Mouse (Mus musculus) bone marrow macrophage, adult 2 months (primary cell): ENCODE data around the gene Rims1. TPM values are rescaled to one million over a fixed set of nuclear protein-coding genes. Genes with fewer than 3 reads are reported as not detected.

ENCODE experiments used
- H3K27ac ChIP-seq: 2 replicates; pipeline ENCODE4 v1.5.1; 2012; ENCODE audit warnings: low read depth, low read length; ENCODE audit not compliant: insufficient read depth
- H3K4me1 ChIP-seq: 2 replicates; pipeline ENCODE4 v1.6.1; 2012; ENCODE audit warnings: low read length; ENCODE audit not compliant: control insufficient read depth, insufficient read depth
- H3K4me3 ChIP-seq: 2 replicates; pipeline ENCODE4 v1.5.1; 2012; ENCODE audit warnings: mild to moderate bottlenecking, low read length, moderate library complexity; ENCODE audit not compliant: insufficient read depth
- CTCF ChIP-seq: IDR thresholded peaks from 2 replicates; pipeline ENCODE4 v1.5.1; 2012; ENCODE audit warnings: low read depth, mild to moderate bottlenecking, low read length, moderate library complexity
- POLR2A ChIP-seq: IDR thresholded peaks from 2 replicates; pipeline ENCODE4 v1.6.1; 2012; ENCODE audit warnings: mild to moderate bottlenecking, low read depth, low read length, borderline replicate concordance
- polyA plus RNA-seq: library from polyadenylated mRNA; stranded (reverse); fragments of >200 nt; gene quantifications from 2 replicates; pipeline ENCODE4 v1.2.4, GENCODE M21; 2012; ENCODE audit not compliant: missing spikeins, insufficient read depth, insufficient read length

Gene Rims1
- polyA plus RNA-seq, 1 experiment: not detected

DNA sequence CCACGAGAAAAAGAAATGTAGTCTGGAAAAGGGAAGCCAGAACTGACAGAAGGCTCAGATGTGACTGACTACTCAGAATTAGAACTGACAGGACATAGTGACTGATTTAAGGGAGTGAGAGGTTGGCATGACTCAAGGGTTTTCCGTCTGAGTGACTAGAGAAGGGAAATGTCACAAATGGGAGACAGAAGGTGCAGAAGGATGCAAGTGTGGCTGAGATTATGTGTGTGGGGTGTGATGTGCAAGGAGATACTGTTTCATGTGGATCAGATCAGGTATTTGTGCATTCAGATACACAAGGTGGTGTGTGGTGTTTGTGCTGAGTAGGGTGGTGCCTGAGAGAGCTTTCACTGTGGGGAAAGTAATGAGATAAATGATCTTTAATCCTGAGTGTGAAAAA is 96.3 kb downstream of the Rims1 start:
- TF ChIP-seq POLR2A: no peak
- TF ChIP-seq CTCF: no peak
- Histone ChIP-seq H3K4me1 (no peaks in the 10 kb centered on the region), H3K27ac (no peak overlapping the region), H3K4me3 (no peak overlapping the region)

GRCm38 (mm10) chr1:22695046-22695445 is 110.7 kb downstream of the Rims1 start:
- Histone ChIP-seq H3K27ac (no peak overlapping the region), H3K4me3 (no peak overlapping the region), H3K4me1 (no peaks in the 10 kb centered on the region)
- TF ChIP-seq CTCF: no peak
- no peak for TF ChIP-seq POLR2A

DNA sequence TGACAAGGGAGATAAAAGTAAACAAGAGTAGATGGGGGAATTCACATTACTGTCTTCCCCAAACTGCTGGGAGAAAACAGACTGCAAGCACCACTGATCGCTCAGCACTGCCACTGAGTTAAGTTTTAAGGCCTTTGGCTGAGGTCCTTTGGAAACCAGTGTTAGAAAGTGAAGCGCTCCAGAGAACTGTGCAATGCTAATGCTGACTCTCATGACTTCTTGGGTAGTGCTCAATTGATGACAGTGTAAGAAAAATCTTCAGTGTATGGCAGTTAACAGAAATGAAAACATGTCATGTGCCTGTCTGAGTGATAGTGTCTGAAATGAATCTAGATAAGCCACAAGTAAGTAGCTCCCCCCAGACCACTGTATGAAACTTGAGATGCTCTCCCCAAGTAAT is 111.3 kb downstream of the Rims1 start:
- Histone ChIP-seq H3K4me1 (no peaks in the 10 kb centered on the region), H3K27ac (no peak overlapping the region), H3K4me3 (no peak overlapping the region)
- TF ChIP-seq CTCF: no peak
- no peak for TF ChIP-seq POLR2A

DNA sequence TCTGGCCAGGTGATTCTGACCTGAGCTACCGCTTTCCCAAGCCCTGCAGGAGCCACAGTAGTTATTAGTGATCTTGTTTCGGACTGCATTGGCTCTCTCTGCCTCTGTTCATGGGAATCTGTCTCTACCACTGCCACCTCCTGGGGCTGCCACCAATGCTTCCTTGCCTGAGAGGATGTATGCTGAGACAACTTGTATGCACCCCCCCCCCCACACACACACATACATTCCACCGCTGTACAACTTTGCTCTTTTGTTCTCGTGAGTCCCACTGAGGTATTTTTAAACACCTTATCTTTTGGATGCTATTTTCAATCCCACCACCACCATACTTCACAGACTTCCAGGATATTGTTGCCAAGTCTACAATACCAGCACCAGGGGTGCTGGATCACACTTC is 122.3 kb downstream of the Rims1 start:
- Histone ChIP-seq H3K4me1 (no peaks in the 10 kb centered on the region), H3K27ac (no peak overlapping the region), H3K4me3 (no peak overlapping the region)
- TF ChIP-seq CTCF (no peak), POLR2A (no peak)

- no peaks in the 10 kb centered on the region for H3K4me1 ChIP-seq
- H3K27ac ChIP-seq: no peak overlapping the region
- no peak overlapping the region for H3K4me3 ChIP-seq
- TF ChIP-seq CTCF (no peak), POLR2A (no peak)
Measured at GRCm38 (mm10) chr1:22664196-22664595, 141.6 kb downstream of the Rims1 start.

GRCm38 (mm10) chr1:22661825-22662224 is 144.0 kb downstream of the Rims1 start:
- H3K4me1 ChIP-seq: no peaks in the 10 kb centered on the region
- H3K27ac ChIP-seq: no peak overlapping the region
- no peak for TF ChIP-seq POLR2A
- no peak for TF ChIP-seq CTCF
- H3K4me3 ChIP-seq: no peak overlapping the region

GRCm38 (mm10) chr1:22655983-22656382 is 149.8 kb downstream of the Rims1 start:
- no peak for TF ChIP-seq CTCF
- no peak for TF ChIP-seq POLR2A
- H3K27ac ChIP-seq: no peak overlapping the region
- H3K4me1 ChIP-seq: no peaks in the 10 kb centered on the region
- H3K4me3 ChIP-seq: no peak overlapping the region

GRCm38 (mm10) chr1:22654903-22655302 is 150.9 kb downstream of the Rims1 start:
- no peak for TF ChIP-seq CTCF
- Histone ChIP-seq H3K4me3 (no peak overlapping the region), H3K27ac (no peak overlapping the region), H3K4me1 (no peaks in the 10 kb centered on the region)

- Histone ChIP-seq H3K4me3 (no peak overlapping the region), H3K27ac (no peak overlapping the region), H3K4me1 (no peaks in the 10 kb centered on the region)
- TF ChIP-seq POLR2A: no peak
- TF ChIP-seq CTCF: no peak
Measured at GRCm38 (mm10) chr1:22650588-22650987, 155.2 kb downstream of the Rims1 start.

DNA sequence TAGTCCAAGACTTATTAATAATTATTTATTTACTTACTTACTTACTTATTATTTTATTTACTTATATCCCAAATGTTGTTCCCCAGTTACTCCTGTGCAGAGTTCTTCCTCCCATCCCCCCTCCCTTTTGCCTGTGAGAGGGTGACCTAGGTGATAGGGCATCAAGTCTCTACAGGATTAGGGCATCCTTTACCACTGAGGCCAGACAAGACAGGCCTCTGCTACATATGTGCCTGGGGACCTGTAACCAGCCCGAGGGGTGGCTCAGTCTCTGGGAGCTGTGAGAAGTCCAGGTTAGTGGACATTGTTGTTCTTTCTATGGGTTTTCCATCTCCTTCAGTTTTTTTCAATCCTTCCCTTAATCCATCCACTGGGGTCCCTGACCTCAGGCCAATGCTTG is 156.4 kb downstream of the Rims1 start:
- Histone ChIP-seq H3K4me1 (no peaks in the 10 kb centered on the region), H3K4me3 (no peak overlapping the region), H3K27ac (no peak overlapping the region)
- TF ChIP-seq POLR2A (no peak), CTCF (no peak)

DNA sequence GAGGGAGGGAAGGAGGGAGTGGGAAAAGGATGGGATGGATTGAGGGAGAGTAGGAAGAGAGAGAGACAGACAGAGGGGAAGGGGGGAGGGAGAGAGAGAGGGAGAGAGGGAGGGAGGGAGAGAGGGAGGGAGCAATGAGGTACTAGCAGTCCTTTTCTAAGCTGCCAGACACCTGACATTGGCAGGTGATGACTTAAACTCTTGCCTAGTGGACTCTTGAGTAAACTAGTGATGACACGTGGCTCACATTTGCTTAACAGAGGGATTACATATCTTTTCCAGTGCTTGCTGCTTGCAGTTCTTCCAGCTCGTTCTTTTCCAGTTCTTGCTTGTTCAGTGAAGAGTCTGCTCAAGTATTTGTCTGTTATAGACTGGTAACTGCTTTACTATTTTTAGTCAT is 160.5 kb downstream of the Rims1 start:
- no peak overlapping the region for H3K4me3 ChIP-seq
- no peak overlapping the region for H3K27ac ChIP-seq
- H3K4me1 ChIP-seq: no peaks in the 10 kb centered on the region
- TF ChIP-seq CTCF (no peak), POLR2A (no peak)

- Histone ChIP-seq H3K27ac (no peak overlapping the region), H3K4me1 (no peaks in the 10 kb centered on the region), H3K4me3 (no peak overlapping the region)
- TF ChIP-seq CTCF (no peak), POLR2A (no peak)
Measured at GRCm38 (mm10) chr1:22640568-22640967, 165.2 kb downstream of the Rims1 start.
